Mouse (Mus musculus) CD4-positive, CD25-positive, alpha-beta regulatory T cell, adult 4 months (primary cell): ENCODE data around the gene Celf5. TPM values are rescaled to one million over a fixed set of nuclear protein-coding genes. Genes with fewer than 3 reads are reported as not detected.

Experiments used
- ATAC-seq: one replicate; pipeline ENCODE4 v1.8.0; 2017
- polyA plus RNA-seq, 2 experiments: library from polyadenylated mRNA; unstranded; fragments of 100-300 nt; shearing (Covaris generic); gene quantifications; one replicate each; pipeline ENCODE4 v1.2.1; 2017

Gene Celf5
- polyA plus RNA-seq, 2 experiments from 2014 or later = 0.53 to 1.1 TPM

DNA sequence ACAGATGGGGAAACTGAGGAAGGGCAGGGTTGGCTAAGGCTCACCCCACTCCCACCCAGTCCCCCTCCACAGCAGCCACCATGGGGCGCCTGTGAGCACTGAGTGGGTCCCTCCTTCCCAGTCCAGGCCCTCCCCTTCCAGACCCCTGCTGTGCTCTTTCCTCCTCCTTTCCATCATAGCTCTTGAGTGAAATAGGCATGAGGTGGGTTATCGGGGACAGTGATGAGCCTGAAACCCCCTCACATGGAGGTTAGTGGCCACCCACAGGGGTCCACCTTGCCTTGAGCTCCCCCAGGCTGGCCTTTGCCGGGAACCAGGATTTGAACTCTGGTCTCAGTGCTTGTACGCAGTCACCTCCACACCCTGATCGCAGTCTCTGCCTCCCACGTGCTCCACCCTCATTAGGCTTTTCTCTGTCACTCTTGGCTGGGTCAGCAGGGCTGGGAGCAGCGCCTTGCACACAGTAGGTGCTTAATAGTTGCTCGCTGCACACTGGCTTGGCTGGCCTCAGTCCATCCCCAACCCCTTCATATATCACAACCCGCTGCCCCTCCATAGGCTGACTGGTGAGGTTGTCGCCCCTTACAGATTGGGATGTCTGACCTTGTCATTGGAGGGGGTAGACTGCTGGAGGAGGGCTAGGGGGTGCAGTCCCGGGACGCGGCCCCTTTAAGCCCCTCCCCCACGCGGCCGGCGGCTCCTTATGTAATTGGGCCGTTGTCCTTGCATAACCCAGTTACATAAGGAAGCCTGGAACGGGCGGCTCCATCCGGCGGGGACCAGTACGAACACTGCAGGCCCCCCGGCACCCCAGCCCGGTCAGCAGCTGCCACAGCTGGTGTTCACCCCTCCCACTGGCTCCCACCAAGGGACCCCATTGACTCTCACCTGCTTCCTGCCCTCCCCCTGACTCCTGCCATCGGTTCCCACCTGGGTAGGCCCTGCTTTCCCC, 68.9 kb downstream of the Celf5 start:
- no peak for ATAC-seq

DNA sequence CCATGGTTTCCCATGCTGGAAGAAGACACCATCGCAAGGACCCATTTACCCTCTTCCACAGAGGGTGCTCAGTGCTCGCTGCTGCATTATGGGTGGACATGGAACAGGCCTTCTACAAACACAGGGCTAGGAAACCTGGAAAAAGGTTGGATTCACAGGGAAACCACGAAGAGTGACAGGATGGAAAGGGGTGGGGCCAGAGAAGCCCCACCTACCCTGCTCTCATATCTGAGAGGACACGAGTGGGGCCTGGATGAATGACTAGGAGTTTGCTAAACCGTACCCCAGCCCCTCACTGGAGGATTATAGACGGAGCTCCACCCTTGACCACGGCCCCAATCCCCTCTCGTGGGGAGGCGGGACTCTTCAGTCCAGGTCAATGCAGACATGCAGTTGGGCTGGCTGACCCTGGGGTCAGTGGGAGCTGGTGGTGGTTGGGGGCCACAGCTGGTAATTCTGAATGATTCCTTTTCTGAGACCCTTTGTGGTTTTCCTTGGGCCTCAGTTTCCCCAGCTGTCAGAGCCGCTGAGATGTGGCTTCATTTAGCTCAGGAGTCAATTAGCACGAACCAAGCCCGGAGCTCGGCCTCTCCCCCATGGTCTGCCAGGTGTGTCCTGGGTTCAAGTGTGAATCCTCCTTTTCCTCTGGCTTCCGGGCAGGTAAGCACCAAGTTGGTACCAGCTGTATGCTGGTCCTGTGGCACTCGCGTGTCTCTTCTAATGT, 69.8 kb downstream of the Celf5 start:
- no peak for ATAC-seq

DNA sequence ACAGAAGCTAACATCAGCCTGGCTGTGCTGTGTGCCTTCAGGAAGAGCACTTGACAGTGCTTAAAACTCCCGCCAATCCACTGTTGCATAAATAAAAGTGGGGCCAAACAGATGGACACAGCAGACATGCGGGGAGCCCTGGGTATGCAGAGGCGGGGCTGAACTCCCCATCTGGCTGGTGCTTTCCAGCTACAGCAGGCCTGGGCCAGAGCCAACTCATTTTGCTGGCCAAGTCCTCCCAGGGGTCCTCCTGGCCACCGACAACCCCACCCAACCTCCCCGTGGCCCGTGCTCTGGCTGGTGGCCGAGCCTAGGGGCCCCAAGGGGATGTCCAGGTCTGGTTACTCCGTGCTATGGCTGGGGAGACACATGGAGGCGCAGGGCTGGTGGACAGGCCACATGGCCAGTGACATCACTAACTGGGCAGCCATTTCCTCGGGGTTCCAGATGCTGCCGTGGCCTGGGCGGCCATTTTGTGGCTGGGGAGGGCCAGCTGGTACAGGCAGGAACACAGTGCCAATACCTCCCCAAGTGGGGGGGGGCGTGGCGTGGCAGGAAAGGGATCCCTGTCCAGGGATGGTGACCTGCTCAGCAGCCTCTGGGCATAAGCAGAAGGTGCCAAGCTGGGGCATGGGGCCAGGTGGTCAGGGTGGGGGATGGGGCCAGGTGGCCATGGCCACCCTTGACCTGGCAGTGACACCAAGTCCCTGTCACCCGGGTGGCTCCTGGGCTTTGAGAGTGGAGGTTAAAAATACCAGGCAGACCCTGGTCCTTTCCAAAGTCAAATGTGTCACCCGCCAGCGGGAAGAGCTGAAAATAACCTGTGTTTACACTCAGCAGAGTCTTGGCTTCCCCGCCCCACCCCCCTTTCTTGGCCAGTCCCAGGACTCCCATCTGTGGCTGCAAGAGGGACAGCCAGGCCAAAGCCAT, 70.8 kb downstream of the Celf5 start:
- ATAC-seq = no peak

DNA sequence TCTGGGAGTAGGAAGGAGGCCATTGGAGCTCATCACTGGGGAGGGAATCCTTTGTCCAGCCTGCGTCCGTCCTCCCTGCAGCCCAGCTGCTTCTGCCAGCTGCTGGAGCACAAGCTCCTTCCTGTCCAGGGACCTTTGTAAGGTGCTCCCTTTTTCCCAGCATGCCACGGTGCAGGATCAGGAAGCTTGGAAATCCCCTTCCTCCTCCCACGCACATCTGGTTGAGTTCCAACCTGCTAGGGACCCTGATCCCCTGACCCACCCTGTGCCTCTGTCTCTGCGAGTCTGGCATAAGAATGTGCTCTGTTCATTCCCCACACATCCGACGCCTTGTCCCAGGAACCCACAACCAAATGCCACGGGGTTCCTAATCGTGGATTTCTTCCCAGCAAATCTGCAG, 71.5 kb downstream of the Celf5 start:
- ATAC-seq = no peak

DNA sequence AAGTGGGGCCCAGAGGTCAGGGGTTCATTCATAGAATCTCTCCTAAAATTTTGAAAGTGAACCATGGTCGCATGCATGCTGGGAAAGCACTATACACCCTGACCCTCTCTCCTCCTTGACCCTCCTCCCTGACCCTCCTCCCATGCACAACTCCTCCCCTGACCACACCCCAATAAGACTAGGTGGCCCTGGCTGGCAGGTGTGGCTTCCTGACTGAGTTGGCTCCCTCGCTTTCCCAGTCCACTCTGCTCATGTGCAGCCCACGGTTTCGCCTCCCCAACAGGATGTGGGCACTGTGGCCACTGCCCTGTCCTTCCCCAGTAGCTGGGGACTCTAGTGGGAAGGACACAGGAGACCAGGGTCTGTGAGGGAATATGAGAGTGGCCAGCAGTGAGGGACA, 72.2 kb downstream of the Celf5 start:
- no peak for ATAC-seq

DNA sequence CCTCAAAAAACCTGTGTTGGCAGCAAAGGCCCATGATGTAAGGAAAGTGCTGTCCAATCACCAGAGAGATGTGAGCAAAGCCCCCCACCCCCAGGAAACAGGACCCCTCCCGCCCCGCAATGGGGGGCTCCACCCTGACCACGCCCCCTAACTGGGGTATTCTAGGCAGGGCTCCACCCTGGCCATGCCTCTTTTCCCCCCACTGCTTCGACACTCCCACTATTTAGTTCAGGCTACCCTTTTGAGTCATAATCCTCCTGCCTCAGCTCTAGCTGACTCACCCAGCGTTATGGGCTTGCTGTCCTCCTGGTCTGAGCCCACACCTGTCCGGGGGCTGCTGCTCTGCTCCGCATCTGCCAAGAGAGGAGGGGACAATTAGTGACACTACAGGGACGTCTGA, 73.2 kb downstream of the Celf5 start:
- ATAC-seq = no peak

Other genes starting within 250 kb of the Celf5 start
- 1 to 10 TPM; 1.6 to 1.7 TPM for gene Zfr2, start 249.6 kb downstream of the Celf5 start, polyA plus RNA-seq
- 100 to 1,000 TPM in 1 of 2 experiments, 10 to 100 TPM in 1; 63.6 to 103 TPM for gene Matk, start 229.8 kb downstream of the Celf5 start, polyA plus RNA-seq
- gene Mrpl54, start 215.8 kb downstream of the Celf5 start, polyA plus RNA-seq = 100 to 1,000 TPM; 111 to 132 TPM
- gene Apba3, start 215.7 kb downstream of the Celf5 start, polyA plus RNA-seq = 10 to 100 TPM; 12.5 to 14.8 TPM
- gene Tjp3, start 191.1 kb downstream of the Celf5 start, polyA plus RNA-seq = 1 to 10 TPM; 2.4 to 2.6 TPM
- 10 to 100 TPM; 14.6 to 15.1 TPM for gene Pip5k1c, start 189.7 kb downstream of the Celf5 start, polyA plus RNA-seq
- gene Cactin, start 161.6 kb downstream of the Celf5 start, polyA plus RNA-seq = 1 to 10 TPM; 4.2 to 4.7 TPM
- 10 to 100 TPM; 19.3 to 22.0 TPM for gene Tbxa2r, start 154.0 kb downstream of the Celf5 start, polyA plus RNA-seq
- gene Gipc3, start 139.4 kb downstream of the Celf5 start, polyA plus RNA-seq = under 1 TPM; 0.15 to 0.28 TPM
- 10 to 100 TPM; 14.4 to 17.3 TPM for gene Hmg20b, start 132.2 kb downstream of the Celf5 start, polyA plus RNA-seq
- gene Mfsd12, start 125.2 kb downstream of the Celf5 start, polyA plus RNA-seq = 1 to 10 TPM; 1.3 to 1.5 TPM
- 1 to 10 TPM in 1 of 2 experiments, under 1 TPM in 1; 0.34 to 2.0 TPM for gene 4930404N11Rik, start 116.9 kb downstream of the Celf5 start, polyA plus RNA-seq
- 10 to 100 TPM; 12.3 to 16.4 TPM for gene Fzr1, start 104.2 kb downstream of the Celf5 start, polyA plus RNA-seq
- gene Dohh, start 98.3 kb downstream of the Celf5 start, polyA plus RNA-seq = 10 to 100 TPM in 1 of 2 experiments, 1 to 10 TPM in 1; 9.4 to 13.9 TPM
- 1 to 10 TPM; 2.2 to 3.7 TPM for gene Gm48551, start 98.2 kb downstream of the Celf5 start, polyA plus RNA-seq
- gene Gm48552, start 93.7 kb downstream of the Celf5 start, polyA plus RNA-seq = 1 to 10 TPM in 1 of 2 experiments, under 1 TPM in 1; 0.71 to 2.3 TPM
- 10 to 100 TPM in 1 of 2 experiments, 1 to 10 TPM in 1; 9.0 to 10.8 TPM for gene Smim24, start 89.7 kb downstream of the Celf5 start, polyA plus RNA-seq
- gene Nfic, start 27.1 kb downstream of the Celf5 start, polyA plus RNA-seq = 10 to 100 TPM; 14.2 to 19.2 TPM
- gene Ncln, start 13.7 kb upstream of the Celf5 start, polyA plus RNA-seq = 10 to 100 TPM; 41.9 to 63.2 TPM
- gene S1pr4, start 17.4 kb upstream of the Celf5 start, polyA plus RNA-seq = 10 to 100 TPM; 53.2 to 76.8 TPM
- 10 to 100 TPM; 28.5 to 31.9 TPM for gene Gna15, start 41.5 kb upstream of the Celf5 start, polyA plus RNA-seq
- gene Gna11, start 62.5 kb upstream of the Celf5 start, polyA plus RNA-seq = 10 to 100 TPM; 28.5 to 42.5 TPM
- gene Aes, start 76.8 kb upstream of the Celf5 start, polyA plus RNA-seq = 100 to 1,000 TPM; 103 to 139 TPM
- gene Tle2, start 91.9 kb upstream of the Celf5 start, polyA plus RNA-seq = under 1 TPM in 1 of 2 experiments, not detected in 1; 0.78 TPM
- gene Tle6, start 118.4 kb upstream of the Celf5 start, polyA plus RNA-seq = 1 to 10 TPM in 1 of 2 experiments, not detected in 1; 2.8 TPM
- 1 to 10 TPM; 3.6 to 3.8 TPM for gene BC025920, start 123.6 kb upstream of the Celf5 start, polyA plus RNA-seq
- 10 to 100 TPM; 24.1 to 26.8 TPM for gene Sirt6, start 145.1 kb upstream of the Celf5 start, polyA plus RNA-seq
- 1 to 10 TPM; 1.2 to 3.8 TPM for gene Ankrd24, start 145.8 kb upstream of the Celf5 start, polyA plus RNA-seq
- 1 to 10 TPM; 7.1 to 7.5 TPM for gene Gm10778, start 166.3 kb upstream of the Celf5 start, polyA plus RNA-seq
- 10 to 100 TPM; 18.0 to 19.1 TPM for gene Zfp433, start 222.1 kb upstream of the Celf5 start, polyA plus RNA-seq